Mouse (Mus musculus) small intestine, adult 2 months (tissue): ENCODE results near the gene Tmem59. TPM values are rescaled to one million over a fixed set of nuclear protein-coding genes. Genes with fewer than 3 reads are reported as not detected.

Experiments used
- H3K27ac ChIP-seq: fragments of 200-500 bp; 2 replicates; pipeline ENCODE4 v1.5.1; 2012; ENCODE audit warnings: low read depth, low read length, control low read depth, inconsistent platforms; ENCODE audit not compliant: insufficient read depth
- H3K27me3 ChIP-seq: fragments of 200-500 bp; 2 replicates; pipeline ENCODE4 v1.6.1; 2012; ENCODE audit warnings: mild to moderate bottlenecking, moderate library complexity, low read length, inconsistent platforms; ENCODE audit not compliant: control insufficient read depth, insufficient read depth
- H3K36me3 ChIP-seq: fragments of 200-500 bp; 2 replicates; pipeline ENCODE4 v1.6.1; 2012; ENCODE audit warnings: mild to moderate bottlenecking, low read length, control low read depth, inconsistent platforms; ENCODE audit not compliant: control insufficient read depth, insufficient read depth
- H3K4me1 ChIP-seq: fragments of 200-500 bp; 2 replicates; pipeline ENCODE4 v1.6.1; 2012; ENCODE audit warnings: low read length, inconsistent platforms, mixed read lengths; ENCODE audit not compliant: control insufficient read depth, insufficient read depth, insufficient read length
- H3K4me3 ChIP-seq: fragments of 200-500 bp; 2 replicates; pipeline ENCODE4 v1.5.1; 2012; ENCODE audit warnings: low read depth, mild to moderate bottlenecking, control low read depth, inconsistent platforms, low read length, moderate library complexity
- CTCF ChIP-seq: fragments of 200-500 bp; IDR thresholded peaks from 2 replicates; pipeline ENCODE4 v1.5.1; 2012; ENCODE audit warnings: low read depth, mild to moderate bottlenecking, control low read depth, inconsistent platforms, low read length, moderate library complexity, mixed read lengths; ENCODE audit not compliant: insufficient replicate concordance, insufficient read length; ENCODE audit errors: extremely low read depth
- POLR2A ChIP-seq: fragments of 200-500 bp; IDR thresholded peaks from 2 replicates; pipeline ENCODE4 v1.6.1; 2012; ENCODE audit warnings: low read depth, mild to moderate bottlenecking, control low read depth, inconsistent platforms, low read length, moderate library complexity
- WGBS: fragments of 180-500 bp; shearing (Covaris S2); methylation state at CpG from one replicate; pipeline ENCODE4 v1.1.7; 2018; 5-methylcytosine and 5-hydroxymethylcytosine counted together
- polyA plus RNA-seq: library from polyadenylated mRNA; depleted of rRNA; stranded (reverse); fragments of >200 nt; gene quantifications from 2 replicates; pipeline ENCODE4 v1.2.3, GENCODE M21; 2012

Gene Tmem59
- polyA plus RNA-seq, 1 experiment: 222 TPM

DNA sequence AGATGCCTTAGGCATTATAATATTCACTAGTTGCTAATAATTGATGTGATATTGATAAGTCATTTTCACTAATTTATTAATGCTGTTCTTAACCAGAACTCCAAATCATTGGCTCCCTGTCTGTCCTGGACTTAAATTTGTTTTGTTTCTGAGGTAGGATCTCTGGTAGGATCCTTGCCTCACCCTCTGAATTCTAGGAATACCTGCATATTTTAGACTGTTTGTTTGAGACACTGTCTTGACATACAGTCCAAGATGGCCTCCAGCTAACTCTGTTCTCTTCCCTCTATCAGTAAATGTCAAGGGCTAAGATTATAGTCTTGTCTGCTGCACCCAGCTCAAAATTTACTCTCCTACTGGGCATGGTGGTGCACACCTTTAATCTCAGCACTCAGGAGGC lies 2.5 kb downstream of the Tmem59 start:
- Histone ChIP-seq H3K27ac (no peak overlapping the region), H3K4me1 (peaks cover 19% of the 10 kb centered on the region), H3K4me3 (no peak overlapping the region), H3K27me3 (no peaks in the 10 kb centered on the region), H3K36me3 (peaks cover 2% of the 10 kb centered on the region; the same call in 1 of the 2 replicates)
- TF ChIP-seq POLR2A (no peak), CTCF (no peak)

DNA sequence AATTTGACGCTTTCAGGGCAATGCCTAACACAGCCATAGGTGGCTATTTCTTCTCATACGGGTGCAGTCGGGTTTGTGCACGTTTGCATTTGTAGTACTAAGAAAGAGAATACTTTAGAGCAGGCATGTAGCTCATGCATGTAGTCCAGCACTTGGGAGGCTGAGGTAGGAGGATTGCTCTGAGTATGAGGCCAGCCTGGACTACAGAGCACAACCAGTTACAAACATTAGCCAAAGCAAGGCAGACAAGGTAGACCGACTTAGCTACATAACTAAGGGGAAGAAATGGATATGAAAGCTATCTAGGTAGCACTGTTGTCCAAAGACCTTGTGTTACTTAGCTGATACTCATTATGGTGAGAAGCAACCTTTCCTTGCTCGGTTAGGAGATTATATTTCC lies 3.7 kb downstream of the Tmem59 start:
- Histone ChIP-seq H3K4me3 (no peak overlapping the region), H3K27me3 (no peaks in the 10 kb centered on the region), H3K4me1 (peaks cover 19% of the 10 kb centered on the region), H3K36me3 (peaks cover 6% of the 10 kb centered on the region), H3K27ac (no peak overlapping the region)
- TF ChIP-seq CTCF (no peak), POLR2A (no peak)
- 73% methylated on average over 6 of the region's 6 CpGs for WGBS

DNA sequence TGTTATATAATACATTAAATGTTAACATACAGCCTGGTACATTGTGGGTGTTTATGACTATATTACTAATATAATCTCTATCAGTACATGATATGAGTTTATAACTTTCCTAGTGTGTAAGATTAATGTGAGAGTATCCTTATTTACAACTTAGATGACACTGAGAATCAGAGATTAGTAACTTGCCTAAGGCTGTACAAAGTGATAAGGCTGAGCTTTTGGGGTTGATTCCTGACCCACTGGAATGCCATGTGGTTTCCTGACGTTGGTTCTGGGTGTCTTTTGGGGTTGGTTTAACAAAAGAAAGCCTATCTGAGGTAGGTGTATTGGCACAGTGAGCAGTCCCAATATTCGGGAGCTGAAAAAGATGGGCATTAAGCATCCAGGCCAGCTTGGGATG lies 4.6 kb downstream of the Tmem59 start:
- peaks cover 13% of the 10 kb centered on the region for H3K36me3 ChIP-seq
- WGBS: 12% methylated on average over 2 of the region's 2 CpGs
- peaks cover 16% of the 10 kb centered on the region for H3K4me1 ChIP-seq
- TF ChIP-seq CTCF (no peak), POLR2A (no peak)
- H3K27me3 ChIP-seq: no peaks in the 10 kb centered on the region
- no peak overlapping the region for H3K27ac ChIP-seq
- no peak overlapping the region for H3K4me3 ChIP-seq

DNA sequence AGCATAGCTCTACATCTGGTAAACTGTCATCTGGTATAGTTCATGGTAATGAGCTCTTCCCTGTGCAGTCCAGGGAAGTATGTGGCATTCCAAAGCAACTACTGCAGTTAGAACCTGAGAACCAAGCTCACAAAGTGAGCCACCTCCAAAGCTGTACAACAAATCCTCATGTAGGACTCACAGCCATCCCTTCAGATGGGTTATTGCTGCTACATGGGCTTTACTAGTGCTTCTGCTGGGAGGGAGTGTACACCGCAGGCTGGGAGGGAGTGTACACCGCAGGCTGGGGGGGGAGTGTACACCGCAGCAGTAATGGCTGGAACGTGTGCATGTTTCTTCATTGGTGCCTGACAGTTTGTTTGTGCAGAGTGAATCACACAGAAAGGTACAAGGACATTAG lies 5.0 kb downstream of the Tmem59 start:
- peaks cover 16% of the 10 kb centered on the region for H3K36me3 ChIP-seq
- WGBS: 56% methylated on average over 4 of the region's 4 CpGs
- H3K4me3 ChIP-seq: no peak overlapping the region
- peaks cover 16% of the 10 kb centered on the region for H3K4me1 ChIP-seq
- no peak overlapping the region for H3K27ac ChIP-seq
- TF ChIP-seq POLR2A (no peak), CTCF (no peak)
- no peaks in the 10 kb centered on the region for H3K27me3 ChIP-seq

DNA sequence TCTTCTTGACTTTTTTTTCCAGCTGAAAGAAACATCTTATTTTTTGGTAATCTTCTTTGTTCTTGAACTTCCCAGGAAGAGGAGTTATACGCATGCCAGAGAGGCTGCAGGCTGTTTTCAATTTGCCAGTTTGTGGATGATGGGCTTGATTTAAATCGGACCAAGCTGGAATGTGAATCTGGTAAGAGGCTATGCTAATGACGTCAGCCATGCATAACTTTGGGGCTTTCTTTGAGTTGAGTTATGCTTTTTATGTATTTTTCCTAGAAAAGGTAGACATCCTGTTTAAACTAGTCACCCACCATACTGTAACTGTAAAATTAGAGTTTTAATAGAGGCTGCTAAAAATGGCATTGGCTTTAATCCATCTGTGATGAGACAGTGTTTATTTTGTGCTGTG lies 7.5 kb downstream of the Tmem59 start:
- WGBS: 88% methylated on average over 3 of the region's 3 CpGs
- Histone ChIP-seq H3K36me3 (peaks cover 34% of the 10 kb centered on the region), H3K27ac (no peak overlapping the region)

DNA sequence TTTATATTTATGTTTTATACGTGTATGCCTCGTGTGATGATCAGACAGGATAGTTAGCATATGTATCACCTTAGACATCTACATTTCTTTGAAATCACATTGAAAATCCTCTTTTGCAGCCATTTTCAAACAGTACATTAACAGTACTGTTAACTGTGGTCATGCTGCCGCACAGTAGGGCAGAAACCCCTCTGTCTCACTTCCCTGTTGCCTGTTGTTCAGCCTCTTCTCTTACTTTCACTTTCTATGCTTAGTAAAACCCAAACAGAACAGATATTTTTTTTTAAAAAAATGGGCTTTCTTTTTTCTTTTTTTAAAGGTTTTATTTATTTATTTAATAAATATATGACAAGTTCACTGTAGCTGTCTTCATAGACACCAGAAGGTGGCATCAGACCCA lies 15.6 kb downstream of the Tmem59 start:
- TF ChIP-seq POLR2A (no peak), CTCF (no peak)
- Histone ChIP-seq H3K4me1 (no peaks in the 10 kb centered on the region), H3K27ac (no peak overlapping the region), H3K27me3 (no peaks in the 10 kb centered on the region), H3K4me3 (no peak overlapping the region), H3K36me3 (peaks cover 66% of the 10 kb centered on the region)
- WGBS: 89% methylated on average over 3 of the region's 3 CpGs

More for the DNA sequence above, 7.5 kb downstream of the Tmem59 start:
- H3K4me1 ChIP-seq: peaks cover 12% of the 10 kb centered on the region
- H3K27me3 ChIP-seq: no peaks in the 10 kb centered on the region
- H3K4me3 ChIP-seq: no peak overlapping the region
- no peak for TF ChIP-seq POLR2A
- TF ChIP-seq CTCF: no peak

DNA sequence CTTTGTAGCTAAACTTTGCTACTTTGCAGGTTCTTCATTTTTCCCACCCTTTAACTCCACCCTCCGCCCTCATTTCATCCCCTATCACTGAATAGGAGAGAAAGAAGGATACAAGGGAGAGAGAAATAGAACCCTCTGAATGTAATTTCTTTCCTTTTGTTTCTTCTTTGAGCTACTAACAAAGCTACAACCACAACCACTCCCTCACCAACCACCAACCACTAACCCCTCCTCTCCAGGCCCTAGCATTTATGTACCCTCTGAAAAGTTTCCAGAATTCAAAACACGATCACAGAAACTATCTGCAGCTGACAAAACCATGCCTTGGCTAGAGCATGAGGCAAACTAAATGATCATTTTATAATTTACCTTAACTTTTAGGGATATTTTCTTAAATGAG lies 18.3 kb downstream of the Tmem59 start:
- H3K4me1 ChIP-seq: no peaks in the 10 kb centered on the region
- H3K27ac ChIP-seq: no peak overlapping the region
- WGBS: 80% methylated on average over 2 of the region's 2 CpGs
- peaks cover 66% of the 10 kb centered on the region for H3K36me3 ChIP-seq
- H3K27me3 ChIP-seq: no peaks in the 10 kb centered on the region
- H3K4me3 ChIP-seq: no peak overlapping the region
- TF ChIP-seq POLR2A (no peak), CTCF (no peak)

DNA sequence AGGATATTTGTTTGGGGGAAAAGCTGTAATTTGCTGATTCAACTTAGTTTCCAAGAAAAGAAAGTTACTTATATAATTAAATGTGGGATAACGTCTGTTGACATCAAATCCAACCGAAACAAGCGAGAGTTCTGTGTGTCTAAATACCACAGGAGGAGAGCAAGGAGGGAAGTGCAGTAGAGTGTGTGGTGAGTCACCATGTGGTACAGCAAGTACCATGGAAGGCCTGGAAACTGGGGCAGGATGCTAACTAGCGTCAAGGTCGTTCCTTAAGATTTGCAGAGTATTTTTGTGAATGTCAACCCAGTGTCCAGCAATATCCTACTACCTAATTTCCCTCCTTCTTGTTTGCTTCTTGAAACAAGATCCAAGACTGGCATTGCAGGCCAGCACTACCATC lies 19.9 kb downstream of the Tmem59 start:
- Histone ChIP-seq H3K4me3 (no peak overlapping the region), H3K4me1 (no peaks in the 10 kb centered on the region), H3K27ac (no peak overlapping the region), H3K36me3 (peaks cover 70% of the 10 kb centered on the region), H3K27me3 (no peaks in the 10 kb centered on the region)
- WGBS: 94% methylated on average over 5 of the region's 5 CpGs
- TF ChIP-seq CTCF: no peak
- no peak for TF ChIP-seq POLR2A
